ENCODE assay signal across 20 mouse cellular contexts in genomic region chr13:39001434-39001833, GRCm38 (mm10). TPM values are rescaled to one million over a fixed set of nuclear protein-coding genes. Genes with fewer than 3 reads are reported as not detected.
DNase-seq lines count a peak whose midpoint lies in the region; ATAC-seq and TF ChIP-seq lines count a peak whose summit lies in the region.
"Had no signal": no experiment of that assay in that cellular context is flagged by ENCODE, and none has a peak within 500 bp of the region (broad histone marks: within the 10 kb centered on the region; RNA-seq: fewer than 3 reads in every experiment).

No protein-coding gene starts in this region.

- intact Hi-C loops in heart, adult 2 months (cut with DNase I) = no loop called here
- intact Hi-C loops in heart, postnatal 36 days (cut with DNase I) = no loop called here

- WGBS in heart, adult 2 months = 55% methylated on average over 11 of the region's 11 CpGs
- 45% methylated on average over 11 of the region's 11 CpGs for WGBS in heart, embryonic 11.5 days (ENCODE audit: insufficient replicate concordance)
- 35% methylated on average over 11 of the region's 11 CpGs for WGBS in heart, postnatal 0 days
- WGBS in hindbrain, embryonic 14.5 days = 92% methylated on average over 11 of the region's 11 CpGs

- H3K36me3 ChIP-seq in heart, adult 2 months (ENCODE audit: control insufficient read depth, insufficient read depth, low read length) = no peaks in the 10 kb centered on the region
- no peaks in the 10 kb centered on the region for H3K36me3 ChIP-seq in heart, embryonic 11.5 days (ENCODE audit: control insufficient read depth, insufficient read depth, low read length)
- no peaks in the 10 kb centered on the region for H3K36me3 ChIP-seq in heart, postnatal 0 days (replicated peaks; ENCODE audit: control insufficient read depth, insufficient read depth, low read length)
- H3K36me3 ChIP-seq in hindbrain, embryonic 14.5 days (replicated peaks; ENCODE audit: control insufficient read depth, insufficient read depth) = no peaks in the 10 kb centered on the region
- H3K36me3 ChIP-seq: embryonic facial prominence, embryonic 13.5 days; hindbrain, embryonic 13.5 days; intestine, embryonic 15.5 days had no signal

- no peak overlapping the region for H3K4me3 ChIP-seq in heart, adult 2 months
- H3K4me3 ChIP-seq in heart, embryonic 11.5 days (ENCODE audit: low read depth, low read length) = no peak overlapping the region
- H3K4me3 ChIP-seq in heart, postnatal 0 days (ENCODE audit: low read depth, low read length) = no peak overlapping the region
- no peak overlapping the region for H3K4me3 ChIP-seq in hindbrain, embryonic 14.5 days (replicated peaks; ENCODE audit: low read length)
- H3K4me3 ChIP-seq: embryonic facial prominence, embryonic 13.5 days; gastrocnemius, adult 2 months; hindbrain, embryonic 13.5 days; intestine, embryonic 15.5 days had no signal

- TF ChIP-seq CTCF in heart, adult 2 months (IDR thresholded peaks at IDR 0.05) = no peak
- TF ChIP-seq CTCF in heart, postnatal 0 days (IDR thresholded peaks at IDR 0.05; ENCODE audit: low read depth) = no peak

- no peaks in the 10 kb centered on the region for H3K27me3 ChIP-seq in heart, adult 2 months (ENCODE audit: control insufficient read depth, insufficient read depth, low read length)
- no peaks in the 10 kb centered on the region for H3K27me3 ChIP-seq in heart, embryonic 11.5 days (ENCODE audit: control insufficient read depth, insufficient read depth, low read length)
- no peaks in the 10 kb centered on the region for H3K27me3 ChIP-seq in heart, postnatal 0 days (ENCODE audit: control insufficient read depth, insufficient read depth, low read length)
- no peaks in the 10 kb centered on the region for H3K27me3 ChIP-seq in hindbrain, embryonic 14.5 days (ENCODE audit: control insufficient read depth, insufficient read depth, low read length)
- H3K27me3 ChIP-seq: CH12.LX; embryonic facial prominence, embryonic 13.5 days; hindbrain, embryonic 13.5 days; intestine, embryonic 15.5 days had no signal

- 0 out of 2 replicates have a peak, but pooled peaks have one; percentile 31 for ATAC-seq in heart, embryonic 11.5 days (replicated peaks; ENCODE audit: insufficient number of reproducible peaks, low FRiP score, low TSS enrichment)
- peak; percentile 82 for ATAC-seq in heart, postnatal 0 days (ENCODE audit: insufficient read depth, low read depth)
- no peak for ATAC-seq in hindbrain, embryonic 14.5 days (ENCODE audit: low FRiP score)
- ATAC-seq: forebrain, embryonic 14.5 days; intestine, embryonic 15.5 days had no signal

- 0 out of 2 replicates have a peak, but pooled peaks have one; percentile 11 for TF ChIP-seq EP300 in heart, adult 2 months (IDR thresholded peaks at IDR 0.05; ENCODE audit: insufficient read depth, low read depth, low read length)
- TF ChIP-seq EP300 in heart, postnatal 0 days (IDR thresholded peaks at IDR 0.05; ENCODE audit: low read depth) = peak; percentile 91

- no peak overlapping the region for H3K9ac ChIP-seq in heart, adult 2 months (ENCODE audit: low read depth, low read length)
- H3K9ac ChIP-seq in heart, embryonic 11.5 days (ENCODE audit: low read depth, low read length) = no peak overlapping the region
- H3K9ac ChIP-seq in heart, postnatal 0 days (replicated peaks; ENCODE audit: low read depth, low read length) = no peak overlapping the region
- H3K9ac ChIP-seq in hindbrain, embryonic 14.5 days = no peak overlapping the region
- H3K9ac ChIP-seq: embryonic facial prominence, embryonic 13.5 days; hindbrain, embryonic 13.5 days; intestine, embryonic 15.5 days had no signal

- H3K79me2 ChIP-seq in heart, adult 2 months (replicated peaks; ENCODE audit: control insufficient read depth, insufficient read depth, low read length) = no peaks in the 10 kb centered on the region

- H3K9me3 ChIP-seq in heart, embryonic 11.5 days (replicated peaks; ENCODE audit: control insufficient read depth, low read length) = no peaks in the 10 kb centered on the region; the same call in 1 of the 2 replicates
- no peaks in the 10 kb centered on the region for H3K9me3 ChIP-seq in heart, postnatal 0 days (replicated peaks; ENCODE audit: control insufficient read depth, low read length)
- no peaks in the 10 kb centered on the region for H3K9me3 ChIP-seq in hindbrain, embryonic 14.5 days (ENCODE audit: control insufficient read depth, low read length)
- H3K9me3 ChIP-seq: embryonic facial prominence, embryonic 13.5 days; hindbrain, embryonic 13.5 days; intestine, embryonic 15.5 days had no signal

- no peak for TF ChIP-seq POLR2A in heart, adult 2 months (IDR thresholded peaks at IDR 0.05; ENCODE audit: insufficient read depth, low read depth, low read length)

- no peak overlapping the region for H3K27ac ChIP-seq in heart, adult 2 months
- H3K27ac ChIP-seq in heart, embryonic 11.5 days (ENCODE audit: low read depth, low read length) = no peak overlapping the region
- H3K27ac ChIP-seq in heart, postnatal 0 days (ENCODE audit: low read depth) = no peak overlapping the region
- H3K27ac ChIP-seq in hindbrain, embryonic 14.5 days = no peak overlapping the region
- H3K27ac ChIP-seq: embryonic facial prominence, embryonic 13.5 days; gastrocnemius, adult 2 months; hindbrain, embryonic 13.5 days; intestine, embryonic 15.5 days had no signal

- peak in 1 of 2 experiments; percentile 8 for DNase-seq in heart, adult 2 months
- DNase-seq in heart, postnatal 36 days = no peak
- DNase-seq in heart, postnatal 0 days (ENCODE audit: low spot score) = peak; percentile 65
- DNase-seq in hindbrain, embryonic 14.5 days (ENCODE audit: low spot score) = no peak
- DNase-seq in layer of hippocampus, adult 9-10 months (ENCODE audit: low spot score) = no peak
- no peak for DNase-seq in urinary bladder, postnatal 36 days (ENCODE audit: low spot score in 2 of 2)
- DNase-seq: adrenal gland, adult 2 months; adrenal gland, postnatal 25 days; cerebellum, adult 18-20 months; cerebellum, adult 9-11 months; cerebellum, postnatal 36 days; gastrocnemius, adult 2 months; gastrocnemius, postnatal 25 days; kidney, adult 18-20 months had no signal

- H3K4me2 ChIP-seq in heart, embryonic 11.5 days = no peak overlapping the region
- no peak overlapping the region for H3K4me2 ChIP-seq in heart, postnatal 0 days (ENCODE audit: low read depth, low read length)
- no peak overlapping the region for H3K4me2 ChIP-seq in hindbrain, embryonic 14.5 days (replicated peaks)
- H3K4me2 ChIP-seq: embryonic facial prominence, embryonic 13.5 days; hindbrain, embryonic 13.5 days; intestine, embryonic 15.5 days had no signal

- H3K4me1 ChIP-seq in heart, adult 2 months (ENCODE audit: control insufficient read depth, insufficient read depth, low read length) = no peaks in the 10 kb centered on the region
- 0 out of 2 replicates have a peak, but pooled peaks cover 3% of the 10 kb centered on the region for H3K4me1 ChIP-seq in heart, embryonic 11.5 days (ENCODE audit: control insufficient read depth, insufficient read depth, low read length)
- H3K4me1 ChIP-seq in heart, postnatal 0 days (ENCODE audit: control insufficient read depth, insufficient read depth) = no peaks in the 10 kb centered on the region
- no peaks in the 10 kb centered on the region for H3K4me1 ChIP-seq in hindbrain, embryonic 14.5 days (replicated peaks; ENCODE audit: control insufficient read depth, insufficient read depth, low read length)
- H3K4me1 ChIP-seq: embryonic facial prominence, embryonic 13.5 days; hindbrain, embryonic 13.5 days; intestine, embryonic 15.5 days had no signal

RNA-seq across cellular contexts. Expression of gene Slc35b3, which starts 40.8 kb away (rescaled TPM):
- 1 to 10 TPM; 3.5 to 4.8 TPM for total RNA-seq in heart, adult 2 months (2021)
- 5.3 and 12.6 TPM in 2 replicates for polyA plus RNA-seq in heart, adult 2 months (2012; rRNA removed)
- 1 to 10 TPM; 3.8 to 5.1 TPM for total RNA-seq in heart, postnatal 36 days (2021)
- polyA plus RNA-seq in heart, embryonic 11.5 days (2014; fragmentation: Nextera tagmentation; extraction: Ambion mirVana) = 24.3 and 26.9 TPM in 2 replicates
- total RNA-seq in heart, postnatal 0 days (2014; rRNA removed; ENCODE audit: low replicate concordance) = 15.2 and 28.1 TPM in 2 replicates
- polyA plus RNA-seq in heart, postnatal 0 days (2015; fragmentation: Nextera tagmentation; extraction: Ambion mirVana) = 14.0 and 16.7 TPM in 2 replicates
- polyA plus RNA-seq in hindbrain, embryonic 14.5 days (2014; fragmentation: Nextera tagmentation; extraction: Ambion mirVana) = 34.4 and 35.8 TPM in 2 replicates
